Mouse (Mus musculus) gastrocnemius, postnatal 36 days (tissue): ENCODE measurements around the gene Rps27rt. TPM values are rescaled to one million over a fixed set of nuclear protein-coding genes. Genes with fewer than 3 reads are reported as not detected.
"Not testable (repeated sequence)": the region's sequence is repeated elsewhere in the genome, so short reads cannot be mapped to it uniquely, and the experiment has no call there.

ENCODE experiments used
- DNase-seq, 2 experiments: peaks; one replicate each; pipeline ENCODE4 v3.0.0; 2022
- intact Hi-C: fragments of 180-260 bp; cut with DNase I; formaldehyde crosslinking; loops from one replicate; pipeline ENCODE4 v1.15.1; 2025
- long read RNA-seq, 2 experiments: library from polyadenylated mRNA; stranded (forward); transcript quantifications; one replicate each; pipeline ENCODE4 v2.0.0; 2021
- total RNA-seq, 2 experiments: library from RNA; stranded (reverse); gene quantifications; 2 replicates each; pipeline ENCODE4 v1.2.3; 2021

Gene Rps27rt
- total RNA-seq, result 10 to 100 TPM; 12.0 to 25.0 TPM
- long read RNA-seq, experiment 1, transcript Rps27rt-201 (1 exons, 374 nt), result major isoform, 146 of 146 reads
- long read RNA-seq, experiment 1, partial matches to known transcripts, result 0 of 146 reads
- long read RNA-seq, experiment 1, other reads (novel, unspliced or antisense), result 0 of 146 reads
- long read RNA-seq, experiment 2, transcript Rps27rt-201 (1 exons, 374 nt), result major isoform, 160 of 160 reads
- long read RNA-seq, experiment 2, partial matches to known transcripts, result 0 of 160 reads
- long read RNA-seq, experiment 2, other reads (novel, unspliced or antisense), result 0 of 160 reads

DNA sequence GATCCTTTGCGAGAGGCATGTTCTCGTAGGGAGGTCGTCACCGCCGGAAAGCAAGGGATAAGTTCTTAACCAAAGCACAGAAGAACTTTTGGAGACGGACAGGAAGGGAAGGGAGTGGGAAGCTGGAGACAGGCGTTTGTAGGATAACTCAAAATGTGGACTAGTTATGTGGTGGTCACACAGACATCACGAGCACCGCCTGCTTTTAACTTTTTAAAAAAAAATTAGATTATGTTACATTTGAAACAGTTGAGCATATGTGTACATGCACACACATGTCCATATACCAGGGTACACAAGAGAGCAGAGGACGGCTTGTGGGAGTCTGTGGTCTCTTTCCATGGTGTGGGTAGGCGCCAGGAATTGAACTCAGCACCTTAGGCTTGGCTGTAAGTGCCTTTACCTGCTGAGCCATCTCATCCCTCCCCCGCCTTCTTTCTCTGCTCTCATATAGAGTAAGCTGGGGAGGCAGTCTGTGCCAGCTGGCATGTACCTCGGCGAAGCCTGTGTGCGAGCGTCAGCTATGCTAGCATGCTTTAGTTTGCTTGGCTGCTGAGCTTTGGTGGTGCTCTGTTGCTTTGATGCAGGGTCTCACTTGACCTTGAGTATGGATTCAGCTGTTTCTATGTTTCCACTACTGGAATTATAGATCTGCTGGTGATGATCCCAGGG is at the start of gene Rps27rt:
Gene Rps27rt, minus strand, starts transcription at position 51 of the 672 bp plus-strand sequence.
- DNase-seq, result no peak
- intact Hi-C loops, result no loop called here

DNA sequence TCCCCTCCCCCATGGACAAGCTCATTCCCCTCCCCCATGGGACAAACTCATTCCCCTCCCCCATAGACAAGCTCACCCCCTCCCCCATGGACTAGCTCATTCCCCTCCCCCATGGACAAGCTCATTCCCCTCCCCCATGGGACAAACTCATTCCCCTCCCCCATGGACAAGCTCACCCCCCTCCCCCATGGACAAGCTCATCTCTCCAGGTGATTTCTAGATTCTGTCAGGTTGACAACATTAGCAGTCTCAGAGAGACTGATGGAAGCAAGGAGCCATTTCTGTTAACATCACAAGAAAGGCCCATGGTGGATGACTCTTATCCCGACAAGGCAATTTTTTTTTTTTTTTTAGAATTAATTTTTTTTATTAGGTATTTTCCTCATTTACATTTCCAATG is 48.5 kb upstream of the Rps27rt start:
- intact Hi-C loops, DNase-seq: not testable (repeated sequence)

DNA sequence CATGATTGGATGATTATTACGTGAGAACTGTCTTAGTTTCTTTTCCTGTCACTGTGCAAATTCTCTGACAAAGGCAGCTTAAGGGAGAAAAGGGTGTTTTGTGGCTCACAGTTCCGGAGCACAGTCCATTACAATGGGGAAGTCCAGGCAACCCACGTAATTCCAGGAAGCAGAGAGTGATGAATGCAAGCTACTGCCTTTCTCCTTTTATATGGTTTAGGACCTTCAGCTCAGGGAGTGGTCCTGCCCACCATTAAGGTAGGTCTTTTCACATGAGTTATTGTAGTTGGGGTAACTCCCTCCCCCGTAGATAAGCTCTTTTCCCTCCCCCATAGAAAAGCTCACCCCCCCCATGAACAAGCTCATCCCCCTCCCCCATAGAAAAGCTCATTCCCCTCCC is 48.0 kb upstream of the Rps27rt start:
- DNase-seq, result no peak
- intact Hi-C loops, result no loop called here

DNA sequence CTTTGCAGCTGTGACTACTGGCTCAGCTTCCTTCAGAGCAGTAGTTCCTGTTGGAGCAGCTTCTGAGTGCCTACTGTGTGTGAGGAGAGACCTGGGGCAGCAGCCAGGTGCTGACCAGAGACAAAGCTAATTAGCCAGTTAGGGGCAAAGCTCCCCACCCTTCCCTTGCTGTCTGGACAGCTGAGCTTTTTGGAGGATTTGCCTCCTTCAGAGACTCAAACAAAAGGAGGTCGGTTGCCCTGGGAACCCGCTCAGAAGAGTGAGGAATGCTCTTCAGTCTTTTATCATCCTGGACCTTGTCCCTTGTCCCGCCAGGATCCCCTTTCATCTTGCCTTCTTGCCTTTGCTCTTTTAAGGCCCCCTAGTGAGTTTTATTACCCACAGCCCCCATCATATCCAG is 46.8 kb upstream of the Rps27rt start:
- intact Hi-C loops, result no loop called here
- no peak for DNase-seq

DNA sequence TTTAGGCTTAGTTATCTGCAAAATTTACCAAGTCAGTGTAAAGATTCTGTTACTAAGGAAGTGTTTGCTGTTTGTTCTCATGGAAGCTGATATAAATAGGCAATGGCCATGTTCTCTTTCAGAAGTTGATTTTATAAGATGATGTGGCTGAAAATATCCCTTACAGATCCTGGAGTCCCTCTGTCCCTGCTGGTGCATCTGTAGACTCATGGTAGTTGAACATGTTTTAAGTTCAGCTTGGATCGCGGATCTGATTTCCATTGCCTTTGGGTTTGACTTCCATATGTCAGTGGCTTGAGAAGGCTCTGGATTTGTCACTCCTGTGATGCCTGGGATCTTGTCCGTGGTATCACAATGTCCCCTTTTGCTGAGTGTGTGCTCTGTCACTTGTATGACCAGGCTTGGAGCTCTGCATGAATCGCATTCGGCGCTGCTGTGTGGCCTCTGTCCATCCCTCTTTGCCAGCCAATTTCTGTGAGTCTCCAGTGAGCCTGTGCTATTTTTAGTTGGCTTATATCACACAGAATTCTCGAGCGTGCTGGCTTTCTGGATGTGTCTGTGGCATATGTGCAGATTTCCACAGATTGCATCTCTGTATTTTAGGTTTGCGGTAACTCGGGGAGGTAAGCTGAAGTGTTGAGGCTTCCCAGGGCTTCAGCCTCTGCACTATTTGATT is 41.3 kb upstream of the Rps27rt start:
- intact Hi-C loops, result no loop called here
- DNase-seq, result no peak

DNA sequence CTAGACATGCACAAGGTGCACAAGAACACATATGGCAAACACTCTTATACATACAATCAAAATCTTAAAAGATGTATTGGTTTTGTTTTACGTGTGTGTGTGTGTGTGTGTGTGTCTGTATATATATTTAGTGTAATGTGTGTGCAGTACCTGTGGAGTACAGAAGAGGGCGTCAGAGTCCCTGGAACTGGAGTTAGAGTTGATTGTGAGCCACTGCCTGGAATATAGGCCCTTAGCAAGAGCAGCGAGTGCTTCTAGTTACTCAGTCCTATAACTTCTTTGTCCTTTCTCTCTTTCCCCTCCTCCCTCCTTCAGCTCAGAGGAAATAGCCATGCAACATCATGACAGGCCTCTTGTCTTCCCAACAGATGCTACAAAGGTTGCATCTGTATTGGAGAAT is 40.6 kb upstream of the Rps27rt start:
- intact Hi-C loops, result no loop called here

DNA sequence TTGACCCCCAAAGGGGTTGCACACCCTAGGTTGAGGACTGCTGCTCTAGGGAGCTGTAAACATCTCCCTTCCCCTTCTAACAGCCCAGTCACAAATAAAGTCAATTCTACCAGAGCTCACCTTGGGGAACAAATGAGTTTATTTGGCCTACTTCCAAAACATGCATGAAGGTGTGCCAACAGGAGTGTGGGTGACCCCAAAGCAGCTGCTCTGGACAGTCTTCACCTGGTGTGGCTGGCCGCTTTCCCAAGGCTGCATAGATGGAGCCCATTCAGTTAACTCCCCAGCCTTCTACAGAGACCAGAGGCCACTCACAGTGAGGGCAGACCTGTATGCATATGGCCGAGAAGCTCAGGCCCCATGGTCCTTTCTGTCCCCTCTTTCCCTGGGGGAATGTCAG is 38.9 kb upstream of the Rps27rt start:
- no peak for DNase-seq
- intact Hi-C loops, result no loop called here

More for the DNA sequence above, 40.6 kb upstream of the Rps27rt start:
- DNase-seq, result no peak

DNA sequence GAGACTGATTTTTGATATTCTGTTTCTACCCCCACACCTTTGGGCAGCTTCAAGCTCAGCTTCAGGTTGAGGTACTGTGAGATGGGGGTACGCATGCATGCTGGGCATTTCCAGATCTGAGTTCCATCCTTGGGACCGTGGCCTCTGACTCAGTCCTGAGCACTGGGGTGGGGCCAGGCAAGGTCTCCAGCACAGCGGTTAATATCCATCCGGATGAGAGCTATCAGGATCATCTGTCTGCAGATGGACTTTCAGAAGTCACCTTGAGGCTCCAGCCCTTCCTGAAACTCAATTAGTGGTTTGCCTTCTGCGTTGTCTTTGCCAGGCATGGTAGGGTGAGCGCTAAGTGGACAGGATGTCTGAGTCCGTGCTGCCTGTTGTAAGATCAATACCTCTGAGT is 37.6 kb upstream of the Rps27rt start:
- intact Hi-C loops, result no loop called here
- DNase-seq, result no peak

DNA sequence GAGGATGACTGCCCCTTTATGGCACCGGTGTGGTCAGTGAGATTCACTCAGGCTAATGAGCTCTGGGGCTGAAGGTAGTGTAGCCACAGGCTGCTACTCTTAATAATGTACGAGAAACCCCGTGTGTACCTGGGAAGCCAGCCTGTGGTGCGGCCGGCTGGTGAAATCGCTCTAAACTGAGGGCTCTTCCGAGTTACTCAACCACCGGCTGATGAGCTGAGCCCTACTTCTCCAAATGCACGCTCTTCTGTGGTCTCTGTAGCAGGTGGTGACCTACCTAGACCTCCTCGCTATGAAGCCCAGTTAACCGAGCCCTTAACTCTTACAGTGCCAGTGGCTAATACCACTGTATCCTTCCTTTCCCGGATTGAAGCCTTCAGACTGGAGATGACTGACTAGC is 29.8 kb upstream of the Rps27rt start:
- no peak for DNase-seq
- intact Hi-C loops, result no loop called here

DNA sequence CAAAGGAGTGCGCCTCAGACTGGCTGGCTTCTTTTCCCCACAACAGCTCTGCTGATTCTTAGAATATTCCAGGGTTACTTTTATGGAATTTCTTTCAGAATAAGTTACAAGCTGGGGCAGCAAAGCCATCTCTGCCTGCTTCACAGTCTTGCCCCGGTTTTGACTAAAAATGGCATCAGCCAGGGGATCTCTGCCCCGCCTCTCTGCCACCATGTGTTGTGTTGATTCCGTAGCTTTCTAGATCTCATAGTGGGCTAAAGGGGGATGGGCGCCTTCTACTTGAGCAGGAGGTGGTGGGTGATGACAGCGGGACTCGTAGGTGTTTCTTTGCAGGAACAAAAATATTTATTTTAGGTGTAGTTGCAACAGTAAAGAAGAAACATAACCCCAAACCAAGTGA is 25.7 kb upstream of the Rps27rt start:
- intact Hi-C loops, result no loop called here
- DNase-seq, result no peak

DNA sequence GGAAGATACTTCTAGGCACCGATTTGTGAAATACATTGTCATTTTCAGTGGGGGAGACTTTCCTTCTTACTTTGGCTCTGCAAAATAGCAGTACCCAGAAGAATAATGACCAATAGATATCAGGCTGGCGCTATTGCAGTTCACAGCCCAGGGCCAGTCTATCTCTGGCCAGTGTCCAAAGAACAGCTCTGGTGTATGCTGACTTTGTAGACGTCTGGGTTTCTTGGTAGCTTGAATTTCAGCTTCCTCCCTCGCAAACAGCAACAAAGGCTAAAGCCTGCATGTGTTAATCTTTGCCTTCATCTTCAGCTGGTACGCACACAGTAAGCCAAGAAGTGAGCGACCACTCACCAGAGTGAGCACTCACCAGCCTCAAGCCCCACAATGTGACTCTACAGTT is 25.2 kb upstream of the Rps27rt start:
- intact Hi-C loops, result no loop called here
- DNase-seq, result no peak

DNA sequence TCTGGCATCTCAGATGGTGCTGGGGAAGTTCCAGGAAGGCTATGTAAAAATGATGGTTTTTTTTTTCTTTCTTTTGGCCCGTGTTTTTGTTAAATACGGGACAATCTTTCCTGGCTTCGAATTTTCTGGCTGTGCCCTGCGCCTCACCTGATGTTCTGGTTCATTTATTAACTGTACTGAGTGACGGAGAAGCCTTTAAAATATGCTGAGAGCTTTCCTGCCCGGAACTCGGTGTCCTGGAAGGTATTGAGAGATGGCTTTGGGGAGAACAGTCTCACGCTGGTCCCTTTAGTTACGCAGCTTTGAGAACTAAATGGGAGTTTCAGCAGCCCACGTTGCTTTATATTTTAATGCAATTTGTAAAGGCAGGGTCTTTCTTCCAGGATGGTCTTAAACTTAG is 22.9 kb upstream of the Rps27rt start:
- DNase-seq, result no peak
- intact Hi-C loops, result no loop called here

DNA sequence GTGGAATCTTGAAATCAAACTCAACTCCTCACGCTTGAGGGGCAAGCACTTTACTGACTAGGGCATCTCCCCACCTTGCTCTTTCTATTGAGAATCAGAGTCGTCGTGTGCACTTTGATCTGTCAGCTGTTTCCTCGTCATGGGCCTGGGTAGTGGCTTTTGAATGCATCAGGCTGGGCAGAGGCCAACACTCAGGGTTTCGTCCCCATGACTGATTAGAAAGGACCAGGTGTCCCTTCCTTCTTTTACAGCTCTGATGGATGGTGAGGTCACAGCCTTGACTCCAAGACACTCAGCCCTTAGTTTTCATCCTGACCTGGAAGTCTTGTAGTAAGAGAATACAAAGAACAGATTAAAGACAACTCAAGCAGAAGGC is 17.2 kb upstream of the Rps27rt start:
- intact Hi-C loops, result no loop called here
- no peak for DNase-seq

DNA sequence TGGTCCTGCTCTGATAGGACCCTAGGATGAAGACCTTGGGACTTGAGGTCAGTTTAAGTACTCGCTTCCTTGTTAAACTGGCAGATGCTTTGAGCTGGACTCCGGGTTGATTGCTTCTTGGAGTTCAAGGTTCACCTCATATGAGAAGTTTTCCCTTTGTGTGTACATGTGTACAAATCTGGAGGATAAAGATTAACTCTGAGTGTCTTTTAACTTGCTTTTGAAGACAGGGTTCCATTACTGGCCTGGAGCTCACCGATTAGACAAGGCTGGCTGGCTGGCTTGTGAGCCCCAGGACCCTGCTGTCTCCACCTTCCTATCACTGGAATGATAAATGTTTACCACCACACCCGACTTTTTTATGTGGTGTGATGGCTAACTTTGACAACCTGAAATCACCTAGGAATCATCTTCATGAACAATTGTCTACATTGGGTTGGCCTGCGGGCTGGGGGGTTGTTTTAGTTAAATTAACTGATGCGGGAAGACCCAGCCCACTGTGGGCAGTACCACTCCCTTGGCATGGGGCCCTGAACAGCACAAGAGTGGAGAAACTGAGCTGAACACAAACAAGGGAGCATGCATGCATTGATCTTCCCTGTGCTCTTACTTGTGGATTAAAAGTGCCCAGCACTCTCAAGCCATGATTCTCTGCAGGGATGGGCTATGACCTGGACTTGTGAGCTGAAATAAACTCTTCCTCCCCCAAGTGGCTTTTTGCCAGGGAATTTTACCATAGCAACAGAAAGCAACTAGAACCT is 16.7 kb upstream of the Rps27rt start:
- DNase-seq, result no peak
- intact Hi-C loops, result no loop called here

DNA sequence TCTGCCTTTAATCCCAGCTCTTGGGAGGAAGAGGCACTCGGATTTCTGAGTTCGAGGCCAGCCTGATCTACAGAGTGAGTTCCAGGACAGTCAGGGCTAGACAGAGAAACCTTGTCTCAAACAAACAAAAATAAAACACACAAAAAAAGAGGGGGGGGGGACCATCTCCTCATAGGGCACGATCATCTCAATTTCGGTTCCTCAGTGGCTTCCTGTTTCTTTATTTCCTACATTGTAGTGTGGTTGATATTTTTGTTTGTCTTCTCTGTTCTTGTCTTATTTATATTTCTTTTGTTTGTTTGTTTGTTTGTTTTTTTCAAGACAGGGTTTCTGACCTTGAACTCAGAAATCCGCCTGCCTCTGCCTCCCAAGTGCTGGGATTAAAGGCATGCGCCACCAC is 13.9 kb upstream of the Rps27rt start:
- DNase-seq, result no peak

DNA sequence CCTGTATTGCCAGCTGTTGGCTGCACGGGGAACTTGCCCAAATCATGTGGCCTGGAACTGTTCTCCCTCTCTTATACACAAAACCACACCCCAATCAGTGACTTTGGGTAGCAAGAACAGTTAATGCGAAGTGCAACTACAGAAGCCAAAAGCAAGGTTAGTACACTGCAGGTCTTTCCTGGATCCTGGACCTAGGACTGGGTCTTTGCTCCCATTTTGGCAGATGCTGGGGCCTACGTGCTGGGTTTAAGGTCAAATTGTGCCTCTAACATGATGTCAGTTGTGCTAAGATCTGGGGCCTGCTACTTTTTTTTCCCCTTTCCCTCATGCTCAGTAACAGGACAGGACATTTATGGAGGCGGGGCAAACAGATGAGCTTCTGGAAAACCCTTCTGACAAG is 13.2 kb upstream of the Rps27rt start:
- intact Hi-C loops, result no loop called here
- DNase-seq, result no peak

More for the DNA sequence above, 13.9 kb upstream of the Rps27rt start:
- intact Hi-C loops, result no loop called here

DNA sequence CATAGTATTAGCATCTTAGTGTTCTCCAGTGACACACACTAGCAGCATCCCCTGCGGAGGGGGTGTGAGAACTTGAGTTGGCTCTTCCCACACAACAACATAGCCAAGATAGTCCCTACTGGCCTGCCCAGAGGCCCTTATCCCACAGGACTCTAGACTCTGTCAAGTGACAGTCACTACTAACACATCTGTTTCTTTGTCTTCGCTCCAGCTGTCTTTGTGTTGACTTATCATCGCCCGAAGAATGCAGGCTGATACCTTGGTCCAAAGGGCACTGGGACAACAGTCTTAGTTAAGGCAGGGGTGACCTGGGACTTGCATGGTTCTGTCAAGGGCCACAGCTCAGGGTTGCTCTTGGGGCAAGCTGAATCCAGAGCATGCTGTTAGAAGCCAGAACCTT is 12.7 kb upstream of the Rps27rt start:
- DNase-seq, result no peak
- intact Hi-C loops, result no loop called here

DNA sequence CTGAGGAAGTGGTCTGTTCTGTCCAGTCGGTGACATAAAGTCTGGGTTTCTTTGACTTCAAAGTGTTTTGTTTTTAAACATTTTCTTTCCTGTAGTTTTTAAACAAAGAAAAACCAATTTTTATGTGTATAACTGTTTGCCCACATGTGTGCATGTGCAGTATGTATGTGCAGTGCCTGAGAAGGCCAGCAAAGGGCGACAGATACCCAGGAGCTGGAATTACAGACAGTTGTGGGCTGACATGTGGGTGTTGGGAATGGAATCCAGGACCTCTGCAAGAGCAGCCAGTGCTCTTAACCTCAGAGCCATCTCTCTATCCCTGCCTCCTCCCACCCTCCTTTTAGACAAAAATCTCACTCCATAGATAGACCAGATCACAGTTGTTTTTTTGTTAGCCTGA is 10.0 kb upstream of the Rps27rt start:
- DNase-seq, result no peak
- intact Hi-C loops, result no loop called here

DNA sequence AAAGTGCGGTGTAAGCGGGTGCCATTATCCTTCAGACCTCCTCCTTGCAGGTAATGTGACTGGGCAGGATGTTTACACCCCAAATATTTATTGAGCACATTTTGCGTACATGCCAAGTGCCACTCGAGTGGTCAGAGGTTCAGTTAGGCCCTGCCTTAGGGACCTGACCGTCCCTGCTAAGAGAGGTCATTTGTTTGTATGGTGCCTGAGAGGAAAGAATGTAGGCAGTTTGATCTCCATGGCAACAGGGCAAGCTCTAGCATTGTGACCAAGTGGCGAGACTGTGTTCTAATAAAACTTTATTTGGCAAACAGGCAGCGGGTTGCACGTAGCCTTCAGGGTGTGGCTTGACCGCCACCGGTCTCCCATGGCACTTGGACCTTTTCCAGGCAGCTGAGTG is 7.9 kb upstream of the Rps27rt start:
- no peak for DNase-seq
- intact Hi-C loops, result no loop called here

DNA sequence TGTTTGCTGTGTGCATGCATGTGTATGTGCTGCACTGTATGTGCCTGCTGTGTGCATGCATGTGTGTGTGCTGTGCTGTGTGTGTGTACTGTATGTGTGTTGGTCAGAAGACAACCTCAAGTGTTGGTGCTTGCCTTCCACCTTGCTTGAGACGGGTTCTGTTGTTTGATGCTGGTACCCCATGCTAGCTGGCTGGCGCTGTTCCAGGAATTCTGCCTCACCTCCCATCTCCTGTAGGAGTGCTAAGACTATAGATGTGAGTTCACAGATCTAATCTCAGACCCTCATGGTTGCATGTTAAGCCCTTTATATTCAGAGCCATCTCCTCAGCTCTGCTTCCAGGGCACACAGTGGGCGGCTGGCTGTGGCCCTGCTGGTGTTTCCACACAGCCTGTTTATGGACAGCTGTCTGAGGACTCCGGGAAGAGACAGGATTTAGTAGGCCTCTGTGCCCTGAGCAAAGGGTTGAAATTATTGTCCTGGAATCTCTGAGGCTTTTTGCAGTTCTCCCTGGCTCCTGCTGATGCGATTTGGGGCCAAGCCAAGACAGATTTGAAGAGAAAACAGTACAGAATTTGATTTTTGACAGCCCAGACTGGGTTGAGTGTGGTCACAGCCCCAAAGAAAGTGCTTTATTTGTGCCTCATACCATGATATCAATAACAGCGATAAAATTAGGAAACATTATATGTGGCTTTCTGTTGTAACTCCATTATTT is 6.2 kb upstream of the Rps27rt start:
- intact Hi-C loops, result no loop called here

DNA sequence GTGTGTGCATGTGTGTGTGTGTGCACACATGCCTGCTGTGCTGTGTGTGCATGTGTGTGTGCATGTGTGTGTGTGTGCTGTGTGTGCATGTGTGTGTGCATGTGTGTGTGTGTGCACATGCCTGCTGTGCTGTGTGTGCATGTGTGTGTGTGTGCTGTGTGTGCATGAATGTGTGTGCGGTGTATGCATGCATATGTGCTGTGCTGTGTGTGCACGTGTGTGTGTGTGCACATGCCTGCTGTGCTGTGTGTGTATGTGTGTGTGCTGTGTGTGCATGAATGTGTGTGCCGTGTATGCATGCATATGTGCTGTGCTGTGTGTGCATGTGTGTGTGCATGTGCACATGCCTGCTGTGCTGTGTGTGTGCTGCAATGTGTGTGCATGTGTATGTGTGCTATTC is 5.5 kb upstream of the Rps27rt start:
- DNase-seq, result no peak
- intact Hi-C loops, result no loop called here

More for the DNA sequence above, 6.2 kb upstream of the Rps27rt start:
- no peak for DNase-seq
